Mouse (Mus musculus) cerebellum, adult (tissue): ENCODE results near the gene Immt.
A peak's percentile ranks its signal among the peaks of the same experiment; 100 is the strongest.
"Not testable (repeated sequence)": the region's sequence is repeated elsewhere in the genome, so short reads cannot be mapped to it uniquely, and the experiment has no call there.

ENCODE experiments used
- ATAC-seq: cut with Nextera tagmentation; 2 replicates; pipeline ENCODE4 v1.9.2; 2017; ENCODE audit warnings: mild to moderate bottlenecking, moderate library complexity, mixed read lengths; ENCODE audit not compliant: insufficient number of reproducible peaks, low FRiP score, low TSS enrichment

Immt gene

DNA sequence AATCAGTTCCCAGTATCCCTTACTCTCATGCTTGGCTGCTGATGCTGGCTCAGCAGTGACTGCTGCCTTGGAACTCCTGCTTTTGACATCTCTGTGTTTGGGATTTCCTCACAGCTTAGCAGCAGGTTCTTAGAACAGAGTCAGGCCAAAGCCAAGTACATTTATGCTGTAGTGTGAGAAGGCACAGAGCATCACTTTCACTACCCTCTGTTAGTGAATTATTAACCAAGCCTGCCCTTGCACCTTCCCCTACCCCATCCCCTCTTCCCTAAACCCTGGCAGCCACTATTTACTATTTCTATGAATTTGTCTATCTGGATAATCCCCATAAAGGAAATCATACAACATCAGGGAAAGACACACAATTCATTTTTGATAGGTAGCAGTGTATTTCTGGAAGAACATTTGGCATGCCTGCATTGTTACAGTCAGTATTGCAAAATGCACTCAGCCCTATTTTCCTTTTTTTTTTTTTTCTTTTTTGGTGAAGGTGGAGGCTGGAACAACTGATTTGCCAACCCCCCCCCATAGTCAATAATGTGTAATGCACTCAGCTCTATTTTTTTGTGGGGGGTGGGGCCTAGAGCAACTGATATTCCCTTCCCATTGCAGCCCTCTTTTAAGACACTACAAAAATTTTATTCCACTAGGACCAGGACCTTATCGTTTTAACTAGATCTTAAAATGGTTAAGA is 9.6 kb downstream of the Immt start:
- no peak for ATAC-seq

GRCm38 (mm10) chr6:71846906-71847305 is 15.8 kb downstream of the Immt start:
- not testable (repeated sequence) for ATAC-seq

- no peak for ATAC-seq
Measured at GRCm38 (mm10) chr6:71867751-71868150, 36.6 kb downstream of the Immt start.

- no peak for ATAC-seq
Measured at GRCm38 (mm10) chr6:71868809-71869208, 37.7 kb downstream of the Immt start.

DNA sequence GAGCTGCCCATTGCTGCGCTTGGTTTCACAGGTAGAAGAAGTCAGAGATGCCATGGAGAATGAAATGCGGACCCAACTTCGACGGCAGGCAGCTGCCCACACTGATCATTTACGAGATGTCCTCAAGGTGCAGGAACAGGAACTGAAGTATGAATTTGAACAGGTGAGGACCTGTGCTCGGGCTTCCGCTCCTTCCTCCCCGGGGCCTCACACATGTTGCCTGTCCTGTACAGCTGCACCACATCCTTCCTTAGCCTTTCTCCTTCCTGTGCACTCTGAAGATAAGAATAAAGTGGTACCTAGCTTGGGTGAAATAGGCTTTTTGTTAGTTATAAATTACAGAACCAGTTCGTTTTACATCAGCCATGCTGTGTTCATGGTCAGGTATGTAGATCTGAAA is 40.3 kb downstream of the Immt start:
- ATAC-seq, result no peak

GRCm38 (mm10) chr6:71877965-71878760 is 47.0 kb downstream of the Immt start:
- no peak for ATAC-seq

DNA sequence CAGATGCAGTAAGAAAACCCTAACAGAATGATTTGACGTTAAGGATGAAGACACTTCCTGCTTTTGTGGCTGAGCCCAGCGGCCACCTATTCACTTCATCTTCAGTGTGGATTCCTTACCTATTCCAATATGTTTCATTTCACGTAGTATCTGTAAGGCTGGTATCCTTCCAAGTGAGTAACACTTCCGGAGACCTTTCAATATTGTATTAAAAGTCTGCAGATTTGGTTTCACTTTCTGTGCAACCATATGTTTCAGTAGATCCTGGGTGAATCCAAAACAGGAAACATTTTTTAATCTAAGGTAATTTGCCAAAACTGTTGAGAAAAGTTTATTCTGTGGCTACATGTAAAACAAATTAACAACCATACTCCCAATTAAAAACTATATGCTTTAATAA is 62.1 kb downstream of the Immt start:
- no peak for ATAC-seq

DNA sequence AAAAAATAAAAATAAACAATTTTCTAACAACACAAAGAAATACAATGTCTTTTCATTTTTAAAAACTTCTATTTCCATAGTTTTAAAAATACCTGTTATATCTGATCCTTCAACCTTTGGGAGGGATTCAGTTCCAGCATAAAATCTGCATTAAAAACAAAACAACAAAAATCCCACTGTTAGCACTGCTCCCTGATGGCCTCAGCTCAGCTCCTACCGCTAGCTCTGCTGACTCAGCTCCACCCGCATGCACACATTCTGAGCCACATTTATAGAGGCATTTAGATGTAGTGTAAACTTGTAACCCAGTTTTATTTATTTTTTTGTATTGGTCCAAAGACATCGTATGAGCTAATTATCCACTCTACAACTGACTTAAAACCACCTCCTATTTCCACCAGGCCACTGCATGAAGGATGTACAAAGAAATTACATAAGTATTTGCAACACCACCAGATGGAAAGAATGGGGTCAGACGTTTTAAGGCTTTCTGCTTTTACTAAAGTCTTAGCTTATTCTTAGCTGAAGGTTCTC is 76.6 kb downstream of the Immt start:
- ATAC-seq, result no peak

- ATAC-seq, result peak; percentile 86
Measured at GRCm38 (mm10) chr6:71908481-71909381, 77.6 kb downstream of the Immt start, which contains the start of the genes Ptcd3 and Polr1a. Gene Ptcd3, minus strand, starts transcription at chr6:71908750. Gene Polr1a, plus strand, starts transcription at chr6:71909053.

DNA sequence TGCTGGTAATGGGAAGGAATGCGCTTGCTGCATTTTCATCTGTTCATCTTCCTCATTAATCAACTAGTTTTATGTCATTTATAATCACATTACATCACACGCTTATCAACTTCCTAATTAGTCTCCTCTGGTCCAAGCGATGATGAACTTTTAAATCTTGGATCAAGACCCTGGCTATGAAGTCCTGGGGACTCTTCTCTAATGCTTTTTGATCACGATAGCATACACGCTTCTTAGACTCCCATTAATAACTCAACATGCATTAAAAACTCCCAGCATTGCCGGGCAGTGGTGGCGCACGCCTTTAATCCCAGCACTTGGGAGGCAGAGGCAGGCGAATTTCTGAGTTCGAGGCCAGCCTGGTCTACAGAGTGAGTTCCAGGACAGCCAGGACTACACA is 78.3 kb downstream of the Immt start:
- no peak for ATAC-seq

DNA sequence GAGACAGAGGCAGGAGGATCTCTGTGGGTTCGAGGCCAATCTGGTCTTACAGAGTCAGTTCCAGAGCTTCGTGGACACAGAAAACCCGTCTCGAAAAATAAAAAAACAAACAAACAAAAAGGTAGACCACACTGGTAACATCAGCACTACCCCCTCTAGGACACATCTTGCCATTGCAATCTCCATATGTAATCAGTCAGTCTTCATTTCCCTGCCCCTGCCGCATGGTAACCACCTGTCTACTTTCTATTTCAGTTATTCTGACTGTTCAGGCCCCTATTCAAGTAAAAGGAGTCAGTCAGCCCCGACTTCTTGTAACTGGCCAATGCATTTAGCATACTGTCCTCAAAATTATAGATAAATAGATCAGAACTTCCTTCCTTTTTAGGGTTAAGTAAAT is 78.7 kb downstream of the Immt start:
- ATAC-seq, result no peak

- ATAC-seq, result no peak
Measured at GRCm38 (mm10) chr6:71911686-71912450, 80.7 kb downstream of the Immt start.

GRCm38 (mm10) chr6:71920752-71921151 is 89.6 kb downstream of the Immt start:
- ATAC-seq, result no peak

- not testable (repeated sequence) for ATAC-seq
Measured at GRCm38 (mm10) chr6:71925233-71925632, 94.1 kb downstream of the Immt start.
